Mouse (Mus musculus) adrenal gland, postnatal 36 days (tissue): ENCODE measurements around the gene Ube2v1. TPM values are rescaled to one million over a fixed set of nuclear protein-coding genes. Genes with fewer than 3 reads are reported as not detected.
"Not testable (repeated sequence)": the region's sequence is repeated elsewhere in the genome, so short reads cannot be mapped to it uniquely, and the experiment has no call there.

Source experiments
- DNase-seq, 2 experiments: peaks; one replicate each; pipeline ENCODE4 v3.0.0; 2021; ENCODE audit warnings: mixed read lengths in 1 of 2
- total RNA-seq, 2 experiments: library from RNA; stranded (reverse); gene quantifications; 2 replicates each; pipeline ENCODE4 v1.2.3; 2021

Gene Ube2v1
- total RNA-seq, 2 experiments from 2014 or later = 195 to 197 TPM

- peak in 1 of 2 experiments; percentile 67 for DNase-seq
These were observed 25.0 kb upstream of the Ube2v1 start for GRCm38 (mm10) chr2:167656629-167657478.

- no peak for DNase-seq
These were observed 23.2 kb upstream of the Ube2v1 start for GRCm38 (mm10) chr2:167654911-167655600.

- no peak for DNase-seq
These were observed 20.8 kb upstream of the Ube2v1 start for GRCm38 (mm10) chr2:167652694-167653093.

- no peak for DNase-seq
These were observed 19.7 kb upstream of the Ube2v1 start for GRCm38 (mm10) chr2:167651622-167652021.

- peak; percentile 31 to 43 for DNase-seq
These were observed 17.6 kb upstream of the Ube2v1 start for GRCm38 (mm10) chr2:167649290-167650032.

GRCm38 (mm10) chr2:167646411-167646810 lies 14.5 kb upstream of the Ube2v1 start:
- DNase-seq = no peak

GRCm38 (mm10) chr2:167643356-167644052 lies 11.6 kb upstream of the Ube2v1 start:
- DNase-seq = not testable (repeated sequence)

GRCm38 (mm10) chr2:167642164-167642563 lies 10.3 kb upstream of the Ube2v1 start:
- no peak for DNase-seq

- peak; percentile 65 to 78 for DNase-seq
These were observed 9.4 kb upstream of the Ube2v1 start for GRCm38 (mm10) chr2:167641337-167641736.

GRCm38 (mm10) chr2:167640279-167640678 lies 8.4 kb upstream of the Ube2v1 start:
- no peak for DNase-seq

GRCm38 (mm10) chr2:167634865-167635512 lies 3.1 kb upstream of the Ube2v1 start:
- DNase-seq = no peak

- peak; percentile 95 to 96 for DNase-seq
These were observed 2.5 kb upstream of the Ube2v1 start for GRCm38 (mm10) chr2:167634338-167634770.

GRCm38 (mm10) chr2:167633537-167633872 lies 1.6 kb upstream of the Ube2v1 start:
- no peak for DNase-seq

GRCm38 (mm10) chr2:167632731-167633536 lies 1.0 kb upstream of the Ube2v1 start:
- no peak for DNase-seq

- DNase-seq = peak in 1 of 2 experiments; percentile 34
These were observed 709 bp downstream of the Ube2v1 start for GRCm38 (mm10) chr2:167631181-167631590.

- no peak for DNase-seq
These were observed 1.5 kb downstream of the Ube2v1 start for GRCm38 (mm10) chr2:167630421-167630820.

GRCm38 (mm10) chr2:167629665-167630209 lies 2.2 kb downstream of the Ube2v1 start:
- no peak for DNase-seq

- DNase-seq = no peak
These were observed 3.0 kb downstream of the Ube2v1 start for GRCm38 (mm10) chr2:167628872-167629271.

- DNase-seq = no peak
These were observed 4.9 kb downstream of the Ube2v1 start for GRCm38 (mm10) chr2:167627019-167627418.

GRCm38 (mm10) chr2:167625670-167626069 lies 6.2 kb downstream of the Ube2v1 start:
- DNase-seq = no peak
